Mouse (Mus musculus) skeletal muscle tissue, postnatal 0 days (tissue): ENCODE measurements around the gene 9430015G10Rik. TPM values are rescaled to one million over a fixed set of nuclear protein-coding genes. Genes with fewer than 3 reads are reported as not detected.

Source experiments
- polyA plus RNA-seq: library from polyadenylated mRNA; unstranded; fragments of >200 nt; fragmentation: Nextera tagmentation; extraction: Ambion mirVana; gene quantifications from 2 replicates; pipeline ENCODE4 v1.2.1, GENCODE M21; 2015

The 9430015G10Rik gene
- 4.9 and 5.1 TPM in 2 replicates for polyA plus RNA-seq

DNA sequence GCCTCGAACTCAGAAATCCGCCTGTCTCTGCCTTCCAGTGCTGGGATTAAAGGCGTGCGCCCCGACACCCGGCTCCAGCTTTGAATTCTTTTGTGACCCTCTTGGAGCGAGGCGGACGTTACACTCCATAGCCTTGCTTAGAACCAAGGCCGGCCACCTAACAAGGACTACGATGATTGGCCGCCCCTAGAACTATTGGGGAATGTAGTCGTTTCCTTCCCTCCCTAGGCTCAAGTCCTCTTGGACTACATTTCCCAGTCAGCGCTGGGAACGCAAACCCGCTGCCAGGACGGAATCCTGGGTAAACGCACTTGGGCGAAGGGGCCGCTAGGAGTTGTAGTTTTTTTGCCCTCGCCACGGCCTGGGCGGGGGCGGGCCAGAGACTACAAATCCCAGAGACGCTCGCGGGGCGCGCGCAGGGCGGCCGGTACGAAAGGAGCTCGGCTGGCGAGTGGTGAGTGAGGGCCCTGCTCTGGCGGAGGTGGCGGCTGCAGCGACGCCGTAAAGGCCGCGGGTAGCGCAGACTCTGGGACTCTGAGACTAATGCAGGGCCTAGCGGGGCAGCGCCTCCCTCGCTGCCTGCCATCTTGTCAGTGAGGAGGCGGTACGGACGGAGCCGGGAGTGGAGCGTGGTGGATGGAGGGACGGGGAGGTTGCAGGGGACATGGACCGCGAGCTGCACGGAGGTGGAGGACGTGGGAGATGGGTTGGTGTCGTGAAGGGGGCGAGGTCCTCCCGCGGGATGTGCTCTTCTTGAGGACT, at the start of gene 9430015G10Rik:
Gene 9430015G10Rik, plus strand, starts transcription at position 413 of the 762 bp plus-strand sequence.

DNA sequence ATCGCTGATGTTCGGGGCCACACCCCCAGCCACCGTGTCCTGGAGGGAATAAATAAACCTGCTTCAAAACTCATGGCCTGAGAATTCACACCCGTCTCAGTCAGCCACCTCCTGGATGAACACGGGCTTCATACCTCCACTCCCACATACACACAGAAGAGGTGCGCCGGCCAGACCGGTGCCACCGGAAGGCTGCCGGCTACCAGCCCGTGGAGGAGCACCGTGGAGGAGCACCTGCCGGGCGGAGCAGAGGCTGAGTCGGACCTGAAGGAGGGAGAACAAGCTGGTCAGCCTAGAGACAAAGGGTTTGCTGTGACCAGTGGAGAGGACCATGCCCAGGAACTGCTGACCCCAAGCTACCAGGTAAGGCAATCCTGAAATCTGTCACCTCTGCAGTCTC, 20.7 kb downstream of the 9430015G10Rik start, which contains the start of gene Rnf223:
Gene Rnf223, plus strand, starts transcription at position 78 of the 400 bp plus-strand sequence.

Other genes with a start within 250 kb of the 9430015G10Rik start
- 0.16 and 0.21 TPM in 2 replicates for gene Tas1r3, start 246.6 kb upstream of the 9430015G10Rik start, polyA plus RNA-seq
- 8.0 and 8.1 TPM in 2 replicates for gene Cptp, start 240.5 kb upstream of the 9430015G10Rik start, polyA plus RNA-seq
- 23.9 and 26.2 TPM in 2 replicates for gene Ints11, start 240.4 kb upstream of the 9430015G10Rik start, polyA plus RNA-seq
- gene Pusl1, start 218.2 kb upstream of the 9430015G10Rik start, polyA plus RNA-seq, result 24.9 and 28.0 TPM in 2 replicates
- gene Acap3, start 218.2 kb upstream of the 9430015G10Rik start, polyA plus RNA-seq, result 9.6 and 9.8 TPM in 2 replicates
- 65.7 and 69.6 TPM in 2 replicates for gene Ube2j2, start 166.2 kb upstream of the 9430015G10Rik start, polyA plus RNA-seq
- 22.7 and 51.1 TPM in 2 replicates for gene C1qtnf12, start 147.7 kb upstream of the 9430015G10Rik start, polyA plus RNA-seq
- gene B3galt6, start 117.3 kb upstream of the 9430015G10Rik start, polyA plus RNA-seq, result 8.4 and 8.5 TPM in 2 replicates
- 85.8 and 116 TPM in 2 replicates for gene Sdf4, start 117.1 kb upstream of the 9430015G10Rik start, polyA plus RNA-seq
- gene Tnfrsf4, start 96.1 kb upstream of the 9430015G10Rik start, polyA plus RNA-seq, result 0.23 and 0.38 TPM in 2 replicates
- 1.0 and 1.3 TPM in 2 replicates for gene Tnfrsf18, start 83.8 kb upstream of the 9430015G10Rik start, polyA plus RNA-seq
- not detected in 2 replicates for gene Ttll10, start 50.6 kb upstream of the 9430015G10Rik start, polyA plus RNA-seq
- 0.19 TPM in 1 of 2 replicates, not detected in the other for gene Rnf223, start 20.5 kb downstream of the 9430015G10Rik start, polyA plus RNA-seq
- gene Agrn, start 87.5 kb downstream of the 9430015G10Rik start, polyA plus RNA-seq, result 9.7 and 10.3 TPM in 2 replicates
- gene Isg15, start 90.8 kb downstream of the 9430015G10Rik start, polyA plus RNA-seq, result 5.4 and 5.6 TPM in 2 replicates
- 1.4 and 2.0 TPM in 2 replicates for gene AW011738, start 93.3 kb downstream of the 9430015G10Rik start, polyA plus RNA-seq
- 17.7 and 19.9 TPM in 2 replicates for gene Perm1, start 105.9 kb downstream of the 9430015G10Rik start, polyA plus RNA-seq
- 7.1 TPM in 2 replicates for gene Plekhn1, start 124.9 kb downstream of the 9430015G10Rik start, polyA plus RNA-seq
- 21.8 and 23.8 TPM in 2 replicates for gene Noc2l, start 126.0 kb downstream of the 9430015G10Rik start, polyA plus RNA-seq
- gene Samd11, start 145.7 kb downstream of the 9430015G10Rik start, polyA plus RNA-seq, result not detected in 2 replicates
- not detected in 2 replicates for gene Vmn2r-ps159, start 221.1 kb downstream of the 9430015G10Rik start, polyA plus RNA-seq